Mouse (Mus musculus): ENCODE measurements around the gene Mllt3.
A peak's percentile ranks its signal among the peaks of the same experiment; 100 is the strongest.

The Mllt3 gene

DNA sequence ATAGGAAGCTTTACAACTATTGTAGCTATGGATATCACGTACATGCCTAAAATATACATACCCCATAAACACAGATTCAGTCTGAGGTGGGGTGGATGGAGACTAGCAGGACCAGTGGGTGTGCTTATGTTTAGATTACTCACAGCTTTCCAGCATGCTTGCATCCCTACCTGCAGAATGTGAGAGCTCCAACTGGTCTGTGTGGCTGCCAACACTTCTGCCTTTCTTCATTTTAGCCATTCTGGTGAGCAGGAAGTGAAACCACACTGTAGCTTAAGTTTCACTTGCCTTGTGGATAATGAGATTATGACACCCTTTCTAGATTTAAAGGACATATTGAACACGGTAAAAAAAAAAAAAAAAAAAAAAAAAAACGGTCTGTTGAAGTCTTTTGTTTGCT is 88.8 kb downstream of the Mllt3 start:
- DNase-seq, result no peak

DNA sequence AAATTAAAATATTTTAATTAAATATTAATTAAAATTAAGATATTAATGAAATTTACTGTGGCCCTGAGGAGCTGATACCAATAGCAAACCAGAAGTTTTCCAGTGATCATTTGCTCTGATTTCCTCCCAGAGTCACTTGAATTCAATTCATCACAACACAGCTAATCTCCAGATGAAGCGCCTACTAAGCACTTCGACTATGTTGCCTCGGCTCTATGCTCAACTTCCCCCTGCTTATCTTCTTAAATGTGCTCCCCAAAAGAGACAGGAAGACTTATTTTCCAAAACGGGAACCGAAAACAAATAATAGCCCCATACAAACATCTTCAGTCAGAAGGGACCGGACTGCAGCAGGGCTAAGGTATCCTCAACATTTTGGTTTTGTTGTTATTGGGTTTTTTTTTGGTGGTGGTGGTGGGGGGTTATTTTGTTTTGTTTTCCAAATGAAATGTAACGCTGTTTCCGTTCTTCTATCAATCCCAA is 90.2 kb downstream of the Mllt3 start:
- no peak for DNase-seq

DNA sequence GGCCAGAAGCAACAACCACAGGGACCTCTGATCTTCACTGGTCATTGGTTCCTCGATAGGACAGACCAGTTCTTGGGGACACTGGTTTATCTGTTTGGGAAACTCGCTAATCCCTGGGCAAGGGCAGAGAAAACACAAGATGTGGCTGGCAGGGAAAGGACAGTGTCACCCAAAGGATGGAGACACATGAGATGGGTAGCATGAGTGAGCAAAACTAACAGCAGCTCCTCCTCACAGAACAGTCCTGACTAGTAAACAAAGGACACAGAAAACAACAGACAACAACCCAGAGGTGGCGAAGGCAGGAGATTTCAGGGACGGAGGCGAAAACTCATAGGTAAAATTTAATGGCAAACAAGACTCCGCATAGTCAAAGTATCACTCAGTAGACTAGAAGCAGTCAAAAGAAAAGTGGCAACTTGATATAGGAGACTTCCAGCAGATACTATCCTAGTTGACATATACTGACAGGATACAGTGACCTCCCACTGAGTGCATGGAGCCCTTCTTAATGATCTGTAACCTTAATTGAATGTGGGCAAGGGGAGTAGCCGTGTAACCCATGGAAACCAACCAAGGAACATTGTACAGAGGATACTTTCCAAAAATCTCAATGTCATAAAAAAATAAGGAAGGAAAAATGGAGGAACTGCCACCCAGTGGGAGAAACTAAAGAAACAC is 93.5 kb downstream of the Mllt3 start:
- DNase-seq, result no peak

DNA sequence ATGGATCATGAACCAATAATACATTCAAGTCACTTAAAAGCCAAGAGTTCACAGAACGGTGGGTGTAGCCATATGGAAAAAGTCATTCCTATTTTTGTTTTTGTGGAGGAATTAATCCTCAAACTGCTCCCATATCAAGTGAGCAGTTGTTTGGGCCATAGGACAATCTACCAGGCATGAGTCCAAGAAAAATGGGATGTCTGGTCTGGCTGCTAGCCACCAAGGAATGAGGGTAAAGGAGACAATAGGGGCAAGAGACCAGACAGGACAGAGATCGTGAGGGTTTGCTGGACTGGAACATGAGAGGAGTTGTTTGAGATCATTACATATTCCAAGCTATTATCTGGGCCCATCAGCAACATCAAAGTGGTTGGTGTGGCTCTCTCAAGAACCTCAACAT is 96.8 kb downstream of the Mllt3 start:
- DNase-seq, result peak; percentile 34 to 36

DNA sequence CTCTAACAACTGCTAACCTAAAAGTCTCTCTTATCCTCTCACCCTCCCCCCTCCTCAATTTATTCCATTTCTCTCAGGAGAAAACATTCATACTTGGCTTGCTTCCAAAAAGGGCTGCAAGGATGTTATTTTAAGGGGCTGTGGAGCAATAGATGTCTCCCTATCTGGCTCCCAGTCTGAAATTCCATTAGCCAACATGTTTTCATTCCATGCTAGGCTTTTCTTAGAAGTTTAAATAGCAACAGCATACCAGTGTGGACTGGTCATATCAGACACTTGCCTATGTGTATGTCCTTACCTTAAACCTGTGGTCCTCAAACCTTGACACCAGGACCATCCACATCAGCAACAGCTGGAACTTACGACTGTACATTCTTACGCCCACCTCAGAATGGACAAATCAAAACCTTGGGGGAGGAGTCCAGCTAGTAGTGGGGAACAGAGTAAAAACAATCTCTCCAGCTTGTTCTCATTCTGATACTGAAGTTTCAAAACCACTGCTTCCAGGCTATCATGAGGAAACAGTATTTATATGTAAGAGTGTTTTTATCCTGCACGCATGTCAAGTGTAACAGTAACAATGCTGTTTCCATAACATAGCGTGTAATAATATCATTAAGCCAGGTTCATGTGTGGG is 99.3 kb downstream of the Mllt3 start:
- DNase-seq, result no peak

DNA sequence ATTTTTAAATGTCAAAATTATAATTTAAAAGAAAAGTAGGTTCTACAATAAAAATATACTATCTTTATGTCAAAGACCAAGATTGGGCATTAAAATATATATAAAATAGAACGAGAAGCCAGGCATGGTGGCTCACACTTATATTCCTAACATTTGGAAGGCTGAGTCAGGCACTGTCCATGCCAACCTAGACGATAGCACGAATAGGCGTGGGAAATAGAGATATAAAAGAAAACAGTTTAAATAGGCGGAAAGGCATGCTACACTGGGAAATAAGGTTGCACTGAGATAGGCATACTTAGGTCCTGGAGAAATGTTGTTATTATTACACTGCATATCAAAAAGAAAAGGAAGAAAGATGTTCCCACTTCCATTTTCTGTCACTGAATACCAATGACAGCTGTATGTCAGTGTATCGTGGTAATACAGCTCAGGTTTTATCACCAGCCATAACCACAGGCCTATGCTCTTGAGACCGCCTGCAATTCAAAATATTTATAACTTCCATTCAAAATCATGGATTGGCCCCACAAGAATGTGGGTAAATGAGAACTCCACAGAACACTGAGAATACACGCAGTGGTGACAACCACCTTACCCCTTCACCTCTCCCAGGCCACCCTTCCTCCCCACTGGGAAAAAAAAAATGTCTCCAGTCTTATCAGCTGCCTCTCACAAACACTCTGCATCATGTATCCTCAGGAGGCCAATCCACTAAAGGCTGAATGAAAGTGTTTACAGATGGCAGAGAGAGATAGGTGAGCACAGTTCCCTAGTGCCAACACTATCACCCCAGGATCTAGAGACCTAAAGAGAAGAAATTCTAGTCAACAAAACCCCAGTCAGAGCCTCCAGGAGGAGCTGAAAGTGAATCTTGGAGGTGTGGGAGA is 102.6 kb downstream of the Mllt3 start:
- DNase-seq, result no peak

DNA sequence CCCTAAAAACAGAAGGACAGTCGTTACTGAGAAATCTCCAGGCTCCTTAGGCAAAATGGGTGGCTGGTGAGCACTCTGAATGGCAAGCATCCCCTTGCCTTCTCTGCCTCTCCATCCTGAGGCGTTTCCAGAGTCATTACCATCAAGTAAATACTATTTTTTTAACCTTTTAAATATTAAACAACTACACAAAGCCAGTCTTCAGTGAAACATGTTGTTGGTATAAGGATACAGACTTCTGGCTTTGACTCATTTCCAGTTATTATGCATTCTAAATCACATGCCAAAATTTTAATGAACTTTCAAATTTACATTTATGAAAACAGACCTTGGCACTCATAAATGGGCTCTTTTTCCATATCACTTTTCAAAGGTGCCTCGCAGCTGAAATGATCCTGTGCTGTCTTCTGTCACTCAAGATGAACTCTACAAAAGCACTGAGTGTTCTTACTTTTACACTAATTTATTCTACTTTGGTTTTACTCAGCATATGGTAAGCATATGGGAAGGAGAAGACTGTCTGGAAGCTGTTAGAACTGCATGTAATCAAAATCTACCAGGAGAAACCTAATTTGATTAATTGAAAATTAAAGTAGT is 104.5 kb downstream of the Mllt3 start:
- DNase-seq, result no peak

DNA sequence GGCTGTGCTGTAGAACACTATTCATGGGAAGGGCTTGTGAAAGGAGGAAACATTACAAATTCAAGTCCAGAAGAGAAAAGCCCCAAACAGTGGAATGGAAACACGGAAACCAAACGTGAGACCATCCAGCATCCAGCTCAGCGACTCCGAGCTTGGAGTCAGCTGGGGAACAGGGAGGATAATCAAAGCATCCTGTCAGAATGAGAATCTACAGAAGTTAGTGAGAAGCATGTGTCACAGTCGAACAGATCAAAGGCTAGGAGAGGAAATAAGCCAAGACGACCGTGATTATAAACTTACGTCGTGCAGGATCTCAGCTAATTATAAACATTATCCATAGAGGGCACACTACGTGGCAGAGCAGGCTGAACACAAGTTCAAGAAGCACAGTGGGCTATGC is 105.8 kb downstream of the Mllt3 start:
- no peak for DNase-seq

DNA sequence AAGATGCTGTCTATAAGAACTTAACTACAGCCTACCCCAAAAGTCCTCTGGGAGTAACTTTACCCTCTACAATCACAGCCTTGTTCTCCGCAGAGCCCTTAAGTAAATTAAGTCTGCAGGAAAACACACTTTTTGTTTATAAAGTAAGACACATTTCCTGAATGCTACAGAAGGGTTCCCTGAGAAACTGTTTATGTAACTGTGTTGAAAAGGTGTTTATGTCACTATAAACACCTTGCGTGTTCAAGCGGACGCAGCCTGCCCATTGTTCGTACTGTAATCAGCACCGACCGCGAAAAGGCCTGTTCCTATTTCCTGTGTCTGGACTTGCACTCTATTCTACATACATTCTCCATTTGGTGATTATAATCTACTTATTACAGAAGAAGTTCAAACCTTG is 112.5 kb downstream of the Mllt3 start:
- no peak for DNase-seq

DNA sequence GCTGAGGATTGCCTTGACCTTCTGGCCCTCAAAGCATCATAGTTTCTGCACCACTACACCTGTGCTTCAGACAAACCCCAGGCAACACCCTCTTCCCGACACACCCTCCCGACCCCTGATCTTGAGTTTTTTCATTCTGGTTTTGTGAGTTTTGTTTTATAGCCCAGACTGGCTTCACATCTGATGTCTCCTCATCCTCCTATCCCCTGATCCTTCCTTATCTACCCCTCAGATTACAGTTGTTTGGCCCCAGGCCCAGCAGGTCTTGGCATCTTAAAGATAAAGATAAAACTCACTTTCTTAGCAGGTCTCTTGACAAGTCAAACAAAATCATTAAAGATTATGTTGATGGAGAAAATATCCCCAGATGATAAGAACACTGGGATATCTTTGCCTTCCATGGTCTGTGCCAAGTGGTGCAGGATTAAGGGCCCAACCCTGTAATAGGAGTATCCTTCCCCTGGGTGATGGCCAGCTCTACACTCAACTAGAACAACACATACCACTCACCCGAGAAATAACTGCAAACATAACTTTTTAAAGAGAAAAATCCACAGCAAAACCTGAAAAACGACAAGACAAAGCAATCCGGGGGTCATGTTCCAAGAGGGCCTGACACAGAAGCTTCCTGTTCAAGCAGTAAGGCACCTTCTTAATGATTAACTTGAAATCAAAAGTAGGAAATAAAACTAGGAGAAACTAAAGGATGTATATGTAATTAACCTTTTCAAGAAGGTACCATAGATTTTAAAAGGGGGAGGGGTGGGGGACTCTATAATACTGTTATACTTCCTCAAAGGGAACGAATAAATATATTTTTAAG is 121.8 kb downstream of the Mllt3 start:
- DNase-seq, result no peak

DNA sequence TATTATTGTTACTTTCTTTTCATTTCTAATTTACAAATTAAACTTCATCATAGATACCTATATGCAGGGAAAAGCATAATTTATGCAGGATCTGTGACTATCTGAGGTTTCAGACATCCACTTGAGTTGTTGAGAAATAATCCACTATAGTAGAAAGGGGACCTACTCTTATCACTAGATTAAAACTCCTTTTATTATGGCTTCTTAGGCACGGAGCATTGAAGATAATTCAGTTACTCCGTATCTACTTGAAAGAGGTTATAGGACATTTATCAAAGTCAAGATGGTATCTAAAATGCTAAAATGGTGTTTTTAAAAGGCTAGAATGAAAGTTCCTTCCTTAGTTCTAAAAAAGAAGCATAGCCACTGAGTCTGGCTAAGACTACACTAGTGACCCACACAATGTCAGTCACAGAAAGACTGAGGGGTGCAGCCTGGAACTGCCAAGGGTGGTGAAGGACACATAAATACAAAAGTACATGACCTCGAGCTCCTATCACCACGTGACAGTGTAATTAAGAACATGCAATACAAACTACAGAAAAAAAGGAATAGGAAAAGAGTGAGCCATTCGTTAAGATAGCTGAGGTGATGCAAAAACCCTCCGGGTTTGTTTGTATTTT is 127.9 kb downstream of the Mllt3 start:
- DNase-seq, result no peak

DNA sequence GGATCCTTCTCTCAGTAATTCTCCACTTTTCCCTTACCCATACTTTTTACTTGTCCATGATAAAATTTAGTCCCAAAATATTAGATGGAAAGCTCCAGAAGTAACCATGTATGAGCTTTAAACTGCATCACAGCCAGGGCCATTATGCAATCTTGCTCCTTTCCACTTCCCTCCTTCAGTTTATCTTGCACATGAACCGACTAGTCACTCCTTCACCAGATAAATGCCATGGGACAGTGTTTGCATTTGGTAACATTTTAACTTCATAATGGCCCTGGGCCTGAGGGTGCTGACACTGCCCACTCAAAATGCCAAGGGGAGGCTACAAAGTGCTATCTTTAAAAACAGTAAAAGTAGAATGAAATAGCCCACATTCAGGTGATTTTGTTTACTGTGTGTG is 128.4 kb downstream of the Mllt3 start:
- DNase-seq, result no peak

DNA sequence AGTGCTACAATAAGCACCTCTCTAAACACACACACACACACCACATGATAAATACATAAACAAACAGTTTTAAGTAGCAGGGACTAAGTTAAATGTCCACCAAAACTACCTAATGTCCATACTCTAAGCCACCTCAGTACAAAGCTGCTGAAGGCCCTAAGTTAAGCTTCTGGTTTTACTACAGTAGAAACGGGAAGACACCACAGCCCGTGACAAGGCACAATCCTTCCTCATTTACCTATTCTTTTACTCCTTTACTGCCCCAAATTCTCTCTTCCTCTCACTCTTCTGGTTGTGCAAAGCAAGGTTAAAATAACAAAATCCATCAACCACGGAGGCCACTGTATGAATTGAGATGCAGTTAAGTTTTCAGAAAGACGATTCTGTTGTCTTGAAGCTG is 130.6 kb downstream of the Mllt3 start:
- no peak for DNase-seq

DNA sequence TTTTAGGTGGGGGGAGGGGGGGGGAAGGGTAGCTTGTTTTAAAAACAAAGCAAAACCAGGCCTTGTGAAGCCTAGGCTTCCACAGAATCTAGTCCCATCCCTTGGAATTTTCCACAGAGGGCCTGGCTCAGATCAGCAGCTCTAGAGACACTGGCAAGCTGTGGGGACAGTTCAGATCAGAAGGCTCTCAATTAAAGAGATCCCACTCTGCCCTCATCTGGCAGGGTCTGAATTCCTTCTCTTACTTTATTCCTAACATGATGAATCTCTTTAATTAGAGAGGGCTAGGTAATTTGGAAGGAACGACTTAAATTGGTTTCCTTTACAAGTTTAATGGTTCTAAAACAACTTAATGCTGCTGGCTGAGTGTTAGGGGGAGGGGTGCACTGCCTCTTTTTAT is 132.0 kb downstream of the Mllt3 start:
- DNase-seq, result peak; percentile 26 to 36

DNA sequence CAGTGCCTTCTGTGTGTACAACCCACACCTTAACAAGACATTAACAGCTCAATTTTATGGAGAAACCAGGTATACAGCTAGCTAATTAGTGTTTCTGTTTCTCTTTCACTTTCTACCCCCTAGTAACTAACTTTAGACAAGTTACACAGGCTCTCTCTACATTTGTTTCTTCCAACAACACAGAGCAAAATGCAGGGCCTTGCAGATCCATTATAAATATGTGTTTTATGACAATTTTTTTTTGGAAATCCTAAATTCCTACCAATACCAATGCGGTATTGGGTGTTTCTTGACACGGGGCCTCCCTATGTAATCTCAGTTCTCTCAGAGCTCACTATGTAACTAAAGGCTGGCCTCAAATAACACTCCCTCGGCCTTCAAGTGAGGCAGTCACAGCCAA is 139.7 kb downstream of the Mllt3 start:
- DNase-seq, result no peak

DNA sequence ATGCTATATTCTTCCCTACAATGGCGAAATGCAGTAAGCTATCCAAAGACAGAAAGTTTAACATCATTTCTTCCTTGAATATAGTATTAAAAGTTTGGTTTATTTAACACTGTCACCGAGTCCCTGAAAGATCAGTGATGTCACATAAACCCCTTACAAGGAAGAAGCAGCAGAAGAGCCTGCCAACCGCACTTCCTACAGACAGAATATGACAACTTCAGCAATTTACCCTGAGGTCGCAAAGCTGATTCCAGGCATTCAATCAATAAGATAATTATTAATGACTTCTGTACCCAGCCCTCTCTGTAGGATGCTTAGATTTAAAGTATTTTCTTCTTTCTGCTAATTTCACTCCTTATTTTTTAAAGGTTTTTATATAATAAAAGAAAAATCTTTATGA is 140.2 kb downstream of the Mllt3 start:
- no peak for DNase-seq

DNA sequence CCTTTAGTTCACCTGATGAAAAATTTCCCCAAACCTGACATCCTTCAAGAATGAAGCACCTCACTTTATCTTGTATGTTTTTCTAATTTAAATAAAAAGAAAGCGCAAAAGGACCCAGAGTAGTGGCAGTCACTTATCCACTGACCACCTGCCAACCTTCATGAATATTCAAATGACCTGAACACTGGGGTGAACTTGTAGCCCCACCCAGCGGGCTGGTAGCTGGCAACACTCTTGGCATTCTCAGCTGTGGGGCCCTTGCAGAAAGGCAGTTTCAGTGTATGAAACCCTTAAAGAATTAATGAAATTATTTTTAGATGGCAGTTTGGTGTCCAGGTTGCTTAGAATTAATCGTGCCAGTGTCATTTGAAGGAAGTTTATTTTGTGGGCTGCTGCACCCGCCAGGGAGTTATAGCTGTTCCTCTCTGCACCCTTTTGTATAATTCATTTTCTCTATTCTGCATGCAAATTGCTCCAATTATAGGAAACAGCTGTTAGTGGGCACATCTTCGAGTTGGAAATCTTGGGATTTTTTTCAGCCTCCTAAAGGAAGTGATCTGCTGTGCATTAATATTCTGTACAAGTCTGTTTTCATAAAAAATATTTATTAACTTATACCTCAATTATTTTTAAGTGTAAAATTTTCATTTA is 149.8 kb downstream of the Mllt3 start:
- DNase-seq, result peak; percentile 62 to 74

DNA sequence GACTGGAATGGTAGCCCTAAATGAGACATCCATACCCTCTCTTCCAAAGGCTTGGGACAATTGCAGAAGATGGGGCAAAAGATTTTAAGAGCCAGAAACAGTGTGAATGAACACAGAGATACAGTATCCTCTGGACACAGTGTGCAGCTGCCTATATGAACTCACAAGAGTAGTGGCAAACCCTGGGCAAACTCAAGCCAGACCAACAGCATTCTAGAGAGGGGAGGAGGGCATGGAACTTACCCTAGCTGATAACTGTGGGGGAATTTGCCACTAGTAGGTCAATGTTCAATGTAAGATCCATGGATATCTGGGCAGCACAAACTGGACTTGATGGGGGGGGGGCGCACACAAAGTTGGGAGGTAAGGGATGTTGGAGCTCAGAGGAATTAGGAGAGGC is 151.2 kb downstream of the Mllt3 start:
- no peak for DNase-seq

DNA sequence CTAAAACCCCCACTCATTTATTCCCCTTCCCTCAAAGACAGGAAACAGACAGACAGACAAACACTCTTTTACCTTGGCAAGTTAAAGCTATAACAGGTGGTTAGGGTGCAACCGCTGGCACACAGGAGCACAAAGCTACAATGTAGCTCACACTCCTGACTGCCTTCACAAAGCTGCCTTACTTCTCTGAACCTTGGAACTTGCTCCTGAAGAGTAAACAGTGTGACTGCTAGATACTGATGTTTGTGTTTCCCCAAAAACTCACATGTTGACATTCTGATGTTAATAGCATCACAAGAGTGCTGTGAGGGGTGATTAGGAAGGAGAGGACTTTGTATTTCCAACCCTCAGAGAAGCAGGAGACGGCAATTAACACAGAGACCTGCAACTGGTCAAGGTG is 151.6 kb downstream of the Mllt3 start:
- no peak for DNase-seq

DNA sequence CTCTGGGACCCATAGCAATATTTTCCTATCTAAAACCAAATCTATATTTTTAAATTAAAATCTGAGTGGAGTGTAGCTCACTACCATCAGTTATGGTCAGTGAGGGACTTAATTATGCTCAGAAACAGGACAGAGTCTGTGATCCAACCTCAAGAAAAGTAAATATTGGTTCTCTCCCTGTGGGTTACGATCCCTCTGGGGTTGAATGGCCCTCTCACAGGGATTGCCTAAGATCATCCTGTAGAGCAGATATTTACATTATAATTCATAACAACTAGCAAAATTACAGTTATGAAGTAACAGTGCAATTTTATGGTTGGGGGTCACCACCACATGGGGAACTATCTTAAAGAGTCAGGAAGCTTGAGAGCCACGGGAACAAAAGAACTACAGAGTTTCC is 152.9 kb downstream of the Mllt3 start:
- DNase-seq, result no peak

DNA sequence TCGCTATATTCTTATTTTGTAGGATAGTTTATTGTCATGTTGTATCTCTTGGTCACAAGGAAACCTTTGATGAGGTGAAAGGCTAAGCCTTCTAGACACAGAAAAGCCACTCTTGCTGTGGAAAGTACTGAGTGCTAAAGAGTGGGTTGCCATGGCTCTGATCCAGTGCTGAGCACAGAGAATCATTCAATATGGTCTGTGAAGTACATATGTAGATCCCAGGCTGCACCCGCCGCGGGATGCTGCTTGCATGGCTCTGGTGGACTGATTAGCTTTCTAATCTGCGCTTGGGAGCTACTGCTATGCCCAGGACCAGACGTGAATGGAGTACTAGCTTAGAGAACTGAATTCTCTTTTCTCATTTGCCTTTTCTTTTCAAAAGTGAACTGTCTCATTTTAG is 154.5 kb downstream of the Mllt3 start:
- peak in 1 of 2 experiments; percentile 18 for DNase-seq

Data from cerebellum, postnatal 10 days (tissue).